Mouse (Mus musculus) left cerebral cortex, adult 18-20 months (tissue): Measurements from ENCODE around the gene Kcnv2. TPM values are rescaled to one million over a fixed set of nuclear protein-coding genes. Genes with fewer than 3 reads are reported as not detected.

ENCODE experiments used
- DNase-seq, 2 experiments: peaks; one replicate each; pipeline ENCODE4 v3.0.0; 2021 to 2022; ENCODE audit warnings: low spot score in 2 of 2, mixed read lengths in 1 of 2
- long read RNA-seq, 2 experiments: library from polyadenylated mRNA; stranded (forward); transcript quantifications; one replicate each; pipeline ENCODE4 v2.0.0; 2021
- total RNA-seq, 2 experiments: library from RNA; stranded (reverse); gene quantifications; 2 replicates each; pipeline ENCODE4 v1.2.3; 2021

The Kcnv2 gene
- total RNA-seq, result not detected
- long read RNA-seq, experiment 1, partial matches to known transcripts, result 0 of 1 reads
- long read RNA-seq, experiment 1, other reads (novel, unspliced or antisense), result 1 of 1 reads
- long read RNA-seq, experiment 2, result 0 reads

DNA sequence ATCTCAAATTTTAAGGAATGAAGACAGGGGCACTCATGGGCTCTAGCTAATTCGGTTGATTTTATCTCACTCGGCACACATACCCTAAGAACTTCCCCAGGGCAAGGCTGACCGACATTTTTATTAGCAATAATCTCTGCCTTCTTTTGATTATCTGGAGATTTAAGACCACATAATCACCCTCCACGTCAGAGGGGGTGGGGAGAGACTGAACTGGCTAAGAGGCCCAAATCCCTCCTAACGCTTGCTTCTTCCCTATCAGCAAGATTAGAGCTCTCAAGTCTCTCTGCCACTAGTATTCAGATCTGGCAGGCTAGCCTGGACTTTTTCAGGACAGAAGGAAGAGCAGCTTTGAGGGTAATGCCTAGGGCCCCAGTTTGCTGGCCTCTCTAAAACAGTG lies at the start of gene Kcnv2:
TSS of gene Kcnv2 (plus strand) at position 308 of the 400 bp plus-strand sequence.
- DNase-seq, result no peak

DNA sequence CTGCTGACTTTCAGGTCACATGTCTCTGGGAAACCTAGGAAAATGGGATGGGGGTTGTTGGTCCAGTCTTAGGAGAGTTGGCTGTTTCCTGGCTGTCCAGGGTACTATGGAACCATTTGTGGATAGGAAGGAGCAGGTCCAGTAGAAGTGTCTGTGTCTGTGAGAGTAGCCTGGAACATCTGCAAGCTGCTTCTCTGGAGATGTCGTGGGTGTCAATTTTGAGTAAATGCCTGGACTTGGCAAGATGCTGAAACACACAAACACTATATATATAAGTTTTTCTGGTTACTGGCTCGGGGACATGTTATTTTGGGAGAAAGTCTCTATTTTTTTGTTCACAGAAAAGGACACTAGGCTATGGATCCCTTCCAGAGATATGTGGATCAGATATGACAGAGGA lies 49.0 kb upstream of the Kcnv2 start:
- no peak for DNase-seq

DNA sequence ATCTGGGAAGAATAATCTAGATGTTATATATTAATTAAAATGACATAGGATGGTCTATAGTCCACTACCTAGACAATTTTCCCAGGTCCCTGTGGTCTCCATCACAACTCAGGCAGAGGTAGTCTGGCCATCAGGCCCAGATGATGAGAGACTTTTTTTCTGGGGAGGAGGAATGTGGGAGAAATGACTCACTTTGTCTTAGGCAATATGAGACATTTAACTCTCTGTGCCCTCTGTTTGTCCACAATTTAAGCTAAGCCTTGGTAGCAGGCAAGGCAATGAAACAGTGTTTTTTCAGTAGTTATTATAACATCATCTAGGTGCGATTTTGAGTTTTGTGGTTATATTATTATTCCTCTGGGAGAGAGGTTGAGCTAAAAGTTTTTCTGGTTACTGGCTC lies 48.0 kb upstream of the Kcnv2 start:
- DNase-seq, result no peak

- no peak for DNase-seq
Measured at GRCm38 (mm10) chr19:27279174-27279573, 43.2 kb upstream of the Kcnv2 start.

DNA sequence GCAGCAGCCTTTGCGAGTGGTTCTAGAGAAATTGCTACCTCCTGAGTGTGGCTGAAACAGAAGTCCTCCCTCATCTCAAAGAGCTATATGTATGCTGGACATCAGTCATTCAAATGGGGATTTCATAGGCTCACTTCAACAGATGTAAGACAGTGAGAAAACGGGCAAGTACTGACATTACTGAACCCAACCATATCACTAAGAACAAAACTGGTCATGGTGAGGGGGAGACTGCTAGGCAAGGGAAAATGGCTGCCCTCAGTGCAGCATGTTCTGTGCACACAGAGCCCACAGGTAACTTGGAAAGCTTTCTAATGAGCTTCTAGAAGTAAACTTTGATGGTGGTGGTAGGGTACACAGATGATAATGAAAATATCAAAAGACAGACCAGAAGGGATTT lies 12.3 kb upstream of the Kcnv2 start:
- DNase-seq, result no peak

DNA sequence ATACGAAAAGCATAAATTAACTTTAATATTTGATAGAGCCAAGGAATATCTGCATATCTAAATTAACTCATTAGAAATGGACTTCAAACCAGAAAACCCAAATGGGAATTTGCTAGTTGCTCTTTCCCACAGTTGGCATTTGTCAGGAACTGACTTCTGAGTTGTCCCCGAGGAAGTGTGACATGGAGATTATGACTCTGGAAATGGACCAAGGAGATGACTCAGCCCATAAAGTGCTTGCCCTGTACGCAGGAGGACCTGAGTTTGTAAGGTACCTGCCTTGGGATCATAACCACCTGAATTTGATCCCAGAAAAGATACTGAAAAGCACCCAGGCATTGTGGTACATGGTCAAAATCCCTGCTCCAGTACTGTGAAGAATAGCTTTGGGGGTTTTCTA lies 11.1 kb upstream of the Kcnv2 start:
- DNase-seq, result no peak

- no peak for DNase-seq
Measured at GRCm38 (mm10) chr19:27312266-27313079, 9.9 kb upstream of the Kcnv2 start.

DNA sequence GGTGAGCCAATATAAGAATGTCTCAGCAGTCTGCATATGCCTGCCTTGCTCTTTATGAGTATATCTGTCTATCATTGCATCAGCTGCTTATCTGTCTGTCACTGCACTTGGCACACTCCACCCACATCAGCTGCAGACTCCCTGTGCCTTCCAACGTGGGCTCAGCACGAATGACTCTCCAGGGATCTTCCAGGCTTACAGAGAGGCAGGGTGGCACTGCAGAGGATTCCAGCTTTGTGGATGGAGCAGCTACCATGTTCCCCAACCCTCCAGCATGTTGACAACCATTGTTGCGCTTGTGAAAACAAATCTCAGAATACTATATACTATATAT lies 9.3 kb upstream of the Kcnv2 start:
- DNase-seq, result no peak

DNA sequence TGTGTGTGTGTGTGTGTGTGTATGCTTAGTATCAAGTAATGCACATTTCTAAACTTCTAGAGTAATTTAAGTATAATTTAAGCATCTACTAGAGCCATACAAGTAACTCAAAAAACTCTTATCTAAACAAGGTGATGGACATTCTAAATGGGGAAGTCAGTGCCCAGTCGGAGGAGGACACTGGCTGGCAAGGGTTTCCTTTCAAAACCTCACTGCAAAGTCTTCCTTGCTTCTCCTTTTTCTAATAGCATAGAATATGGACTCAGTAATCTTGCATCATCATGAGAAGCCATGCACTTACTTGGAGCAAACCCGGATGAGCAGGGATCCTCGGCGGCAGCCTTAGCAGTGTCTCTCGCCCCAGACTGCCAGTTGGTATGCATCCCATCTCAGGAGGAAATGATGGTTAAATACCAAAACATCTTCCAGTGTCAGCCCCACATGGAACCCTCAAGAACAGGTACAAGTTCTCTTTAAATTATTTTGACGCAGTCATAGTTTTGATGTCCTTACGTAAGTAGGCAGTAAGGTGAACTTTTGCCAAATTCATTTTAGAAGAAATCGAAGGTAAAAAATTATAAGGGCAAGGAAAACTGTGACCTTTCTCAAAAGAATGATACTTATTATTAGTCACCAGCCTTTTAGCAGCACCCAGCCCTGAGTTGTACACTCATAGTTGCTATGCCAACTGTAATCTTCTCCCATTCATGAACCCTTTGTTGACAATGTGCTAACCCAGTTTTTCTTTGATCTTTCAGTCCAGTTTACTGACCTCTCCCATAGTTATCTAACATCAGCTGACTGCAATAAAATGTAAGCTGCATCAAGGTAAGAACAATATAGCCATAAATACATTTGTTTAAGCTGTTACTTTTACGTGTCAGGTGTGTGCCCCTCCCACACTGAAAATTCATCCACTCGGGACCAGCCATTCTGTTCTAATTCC lies 5.8 kb upstream of the Kcnv2 start:
- no peak for DNase-seq

GRCm38 (mm10) chr19:27317337-27317736 lies 5.1 kb upstream of the Kcnv2 start:
- DNase-seq, result peak in 1 of 2 experiments; percentile 4

GRCm38 (mm10) chr19:27322911-27323627 lies 681 bp downstream of the Kcnv2 start:
- DNase-seq, result no peak

GRCm38 (mm10) chr19:27325558-27325957 lies 3.2 kb downstream of the Kcnv2 start:
- DNase-seq, result no peak

GRCm38 (mm10) chr19:27327569-27327968 lies 5.2 kb downstream of the Kcnv2 start:
- DNase-seq, result no peak

GRCm38 (mm10) chr19:27328166-27328565 lies 5.8 kb downstream of the Kcnv2 start:
- no peak for DNase-seq

GRCm38 (mm10) chr19:27328644-27329043 lies 6.3 kb downstream of the Kcnv2 start:
- no peak for DNase-seq

- DNase-seq, result no peak
Measured at GRCm38 (mm10) chr19:27332207-27332794, 9.9 kb downstream of the Kcnv2 start.

- no peak for DNase-seq
Measured at GRCm38 (mm10) chr19:27336126-27336917, 13.9 kb downstream of the Kcnv2 start.

GRCm38 (mm10) chr19:27346501-27346900 lies 24.1 kb downstream of the Kcnv2 start:
- no peak for DNase-seq

DNA sequence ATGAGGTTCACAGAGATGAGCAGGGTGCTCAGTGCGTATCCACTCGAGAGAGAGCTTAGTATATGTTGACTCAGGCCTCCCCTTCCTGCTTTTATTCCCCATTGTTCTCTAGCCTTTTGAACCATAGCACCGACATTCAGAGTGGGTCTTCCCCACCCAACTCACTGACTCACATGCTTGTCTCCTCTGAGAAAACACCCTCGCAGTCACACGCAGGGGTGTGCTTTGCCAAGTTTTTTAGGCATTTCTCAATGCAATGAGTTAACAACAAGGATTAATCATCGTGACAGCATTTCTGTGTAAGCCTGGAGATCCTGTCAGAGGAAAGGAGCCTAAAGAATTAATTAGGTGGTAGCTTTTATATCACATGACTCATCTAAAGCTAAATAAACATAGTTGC lies 29.3 kb downstream of the Kcnv2 start:
- peak; percentile 24 to 34 for DNase-seq

DNA sequence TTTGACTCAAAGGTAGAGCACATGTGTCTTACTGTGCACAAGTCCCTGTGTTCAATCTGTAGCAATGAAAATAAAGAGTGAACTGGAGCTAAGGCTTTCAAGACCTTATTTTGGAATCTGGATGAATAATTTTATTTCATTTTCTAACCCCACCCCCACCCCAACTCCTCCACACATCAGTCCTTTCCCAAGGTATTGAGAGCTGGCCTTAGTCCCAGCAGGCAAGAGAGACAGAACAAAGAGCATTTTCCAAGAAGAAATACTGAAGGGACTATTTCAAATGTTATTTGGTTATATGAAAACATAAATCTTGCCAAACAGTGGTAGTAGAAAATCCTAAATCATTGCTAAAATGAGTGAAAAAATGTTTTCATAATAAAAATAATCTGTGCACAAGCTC lies 38.0 kb downstream of the Kcnv2 start:
- no peak for DNase-seq
